Mouse (Mus musculus): ENCODE data around the gene G6pd2.

The G6pd2 gene

DNA sequence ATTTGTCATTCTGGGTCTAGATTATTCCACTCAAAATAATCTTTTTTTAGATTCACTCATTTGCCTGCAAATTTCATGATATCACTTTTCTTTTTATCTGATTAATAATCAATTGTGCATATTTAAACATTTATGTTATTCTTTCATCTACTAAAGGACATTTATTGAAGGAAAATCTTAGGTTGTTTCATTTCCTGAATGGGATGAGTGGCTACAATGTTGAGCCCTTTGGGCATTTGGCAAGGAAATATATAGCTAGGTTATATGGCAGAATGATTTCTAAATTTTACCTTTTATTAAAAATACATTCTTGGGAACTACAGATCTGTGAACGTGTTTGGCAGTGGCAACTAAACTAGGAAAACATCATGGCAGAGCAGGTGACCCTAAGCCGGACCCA, at the start of gene G6pd2:
TSS of gene G6pd2 (plus strand) at position 301 of the 400 bp plus-strand sequence.
- DNase-seq (ENCODE audit: low spot score in 2 of 2): no peak

DNA sequence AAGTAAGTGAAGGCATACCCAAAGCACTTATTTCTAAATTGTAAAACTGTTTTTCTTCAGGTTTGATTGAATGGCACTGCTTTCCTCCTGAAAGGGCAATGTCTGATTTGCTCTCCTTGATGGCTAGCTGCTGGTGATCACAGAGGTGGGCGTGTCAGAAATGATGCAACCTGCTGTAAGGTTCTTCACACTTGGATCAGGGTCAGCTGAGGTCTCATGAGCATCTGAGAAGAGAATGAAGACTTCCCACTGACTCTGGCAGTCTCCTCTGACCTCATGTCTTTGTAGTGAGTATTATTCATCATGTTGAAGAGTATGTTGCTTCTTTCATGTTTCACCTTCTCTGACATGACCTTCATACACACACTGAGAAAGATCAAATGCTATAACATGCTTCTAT, 44.4 kb upstream of the G6pd2 start:
- no peak for DNase-seq (ENCODE audit: low spot score in 2 of 2)

- DNase-seq (ENCODE audit: low spot score in 2 of 2): no peak
These were observed 24.4 kb downstream of the G6pd2 start for GRCm38 (mm10) chr5:61832935-61833551.

- DNase-seq (ENCODE audit: low spot score in 2 of 2): no peak
These were observed 35.3 kb downstream of the G6pd2 start for GRCm38 (mm10) chr5:61843891-61844290.

All from frontal cortex, postnatal 14 days (tissue).